Mouse (Mus musculus) ES-E14 (cell line): ENCODE measurements at regions not wholly inside any gene's neighbourhood (a gene's known extent, or its start where the extent isn't known, plus 50 kb on each side); places are given as distances from the start of the nearest gene placed in this dataset.

ENCODE experiments used
- DNase-seq: peaks from one replicate; pipeline ENCODE4 v3.0.0-alpha.2; 2013; ENCODE audit warnings: low read depth, low spot score
- H3K27ac ChIP-seq: 2 replicates; pipeline ENCODE4 v1.5.1; 2012; ENCODE audit warnings: low read depth, mild to moderate bottlenecking, low read length, moderate library complexity, mixed read lengths; ENCODE audit not compliant: poor library complexity, insufficient read depth, severe bottlenecking
- H3K36me3 ChIP-seq: 2 replicates; pipeline ENCODE4 v1.6.1; 2012; ENCODE audit warnings: mild to moderate bottlenecking, low read length, moderate library complexity, mixed read lengths; ENCODE audit not compliant: control insufficient read depth, poor library complexity, insufficient read depth, severe bottlenecking
- H3K4me1 ChIP-seq, 2 experiments: fragments of 150-350 bp in 1 of 2; sonication (generic) in 1 of 2; 2 replicates each; pipeline ENCODE4 v1.6.1; 2012; ENCODE audit warnings: low read length in 2 of 2, mild to moderate bottlenecking in 1 of 2, mixed read lengths in 1 of 2; ENCODE audit not compliant: control insufficient read depth in 2 of 2, insufficient read depth in 2 of 2, poor library complexity in 1 of 2
- H3K4me3 ChIP-seq, 2 experiments: fragments of 150-350 bp in 1 of 2; sonication (generic) in 1 of 2; 2 replicates each; pipeline ENCODE4 v1.5.1; 2012; ENCODE audit warnings: low read length in 2 of 2, low read depth in 1 of 2, mild to moderate bottlenecking in 1 of 2, mixed read lengths in 1 of 2; ENCODE audit not compliant: insufficient read depth in 1 of 2, poor library complexity in 1 of 2, severe bottlenecking in 1 of 2
- H3K9ac ChIP-seq: 2 replicates; pipeline ENCODE4 v1.6.1; 2012; ENCODE audit warnings: low read depth, mild to moderate bottlenecking, low read length, mixed read lengths; ENCODE audit not compliant: poor library complexity, insufficient read depth, severe bottlenecking
- H3K9me3 ChIP-seq: fragments of 150-350 bp; sonication (generic); 2 replicates; pipeline ENCODE4 v1.6.1; 2012; ENCODE audit warnings: low read depth, mild to moderate bottlenecking, low read length; ENCODE audit not compliant: control insufficient read depth, insufficient read depth
- CHD2 ChIP-seq: IDR thresholded peaks from 2 replicates; pipeline ENCODE4 v1.6.1; 2014; ENCODE audit warnings: mild to moderate bottlenecking, low read depth, low read length, inconsistent platforms
- HCFC1 ChIP-seq: IDR thresholded peaks from 2 replicates; pipeline ENCODE4 v1.6.1; 2012; ENCODE audit warnings: low read length, inconsistent platforms, borderline replicate concordance; ENCODE audit not compliant: insufficient read depth
- MAFK ChIP-seq: IDR thresholded peaks from 2 replicates; pipeline ENCODE4 v1.6.1; 2014; ENCODE audit warnings: mild to moderate bottlenecking, low read depth, low read length, inconsistent platforms; ENCODE audit not compliant: insufficient read depth
- ZC3H11A ChIP-seq: IDR thresholded peaks from 2 replicates; pipeline ENCODE4 v1.6.1; 2012; ENCODE audit warnings: low read depth, mild to moderate bottlenecking, inconsistent platforms, low read length, borderline replicate concordance
- ZNF384 ChIP-seq: IDR thresholded peaks from 2 replicates; pipeline ENCODE4 v1.6.1; 2012; ENCODE audit warnings: low read depth, low read length, inconsistent platforms
- in situ Hi-C, 2 experiments: fragments of 600-800 bp; cut with MboI; formaldehyde crosslinking; loops; one replicate each; pipeline ENCODE4 v1.15.1; 2025; ENCODE audit warnings: low sequenced_read_pairs in 2 of 2, inconsistent platforms in 1 of 2; ENCODE audit not compliant: unreplicated experiment in 2 of 2

GRCm38 (mm10) chr17:10062546-10063100, 257.0 kb downstream of the Qk start:
- DNase-seq: no peak
- no peak overlapping the region for H3K27ac ChIP-seq
- TF ChIP-seq ZC3H11A (no peak), CHD2 (no peak), ZNF384 (no peak), MAFK (no peak), HCFC1 (no peak)
- in situ Hi-C loops: no loop called here
- H3K4me3 ChIP-seq: no peak overlapping the region
- H3K9me3 ChIP-seq: no peaks in the 10 kb centered on the region
- no peaks in the 10 kb centered on the region for H3K36me3 ChIP-seq
- H3K4me1 ChIP-seq: no peaks in the 10 kb centered on the region
- no peak overlapping the region for H3K9ac ChIP-seq

DNA sequence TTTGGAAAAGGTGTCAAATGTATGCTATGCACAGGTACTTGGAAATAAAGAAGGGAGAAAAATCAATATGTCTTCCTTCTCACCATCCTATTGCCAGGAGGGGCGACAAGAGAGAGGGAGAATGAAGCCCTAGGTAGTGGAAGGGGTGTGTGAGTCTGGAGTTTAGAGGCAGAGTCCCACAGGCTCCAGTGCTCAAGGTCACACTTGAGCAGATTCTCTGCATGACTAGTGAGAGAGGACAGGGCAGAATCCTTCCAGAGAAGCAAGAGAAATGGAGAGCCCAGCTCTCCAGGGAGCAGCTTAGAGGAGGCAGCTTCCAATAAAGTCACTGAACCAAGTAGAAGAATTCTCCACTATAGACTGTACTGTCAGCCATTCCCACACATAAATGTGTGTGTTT, 261.9 kb downstream of the Qk start:
- in situ Hi-C loops: no loop called here
- no peak for DNase-seq
- no peaks in the 10 kb centered on the region for H3K9me3 ChIP-seq
- TF ChIP-seq ZC3H11A (no peak), CHD2 (no peak), ZNF384 (no peak), MAFK (no peak), HCFC1 (no peak)
- no peaks in the 10 kb centered on the region for H3K36me3 ChIP-seq
- no peak overlapping the region for H3K27ac ChIP-seq
- no peak overlapping the region for H3K9ac ChIP-seq
- H3K4me3 ChIP-seq: no peak overlapping the region
- H3K4me1 ChIP-seq: no peaks in the 10 kb centered on the region

DNA sequence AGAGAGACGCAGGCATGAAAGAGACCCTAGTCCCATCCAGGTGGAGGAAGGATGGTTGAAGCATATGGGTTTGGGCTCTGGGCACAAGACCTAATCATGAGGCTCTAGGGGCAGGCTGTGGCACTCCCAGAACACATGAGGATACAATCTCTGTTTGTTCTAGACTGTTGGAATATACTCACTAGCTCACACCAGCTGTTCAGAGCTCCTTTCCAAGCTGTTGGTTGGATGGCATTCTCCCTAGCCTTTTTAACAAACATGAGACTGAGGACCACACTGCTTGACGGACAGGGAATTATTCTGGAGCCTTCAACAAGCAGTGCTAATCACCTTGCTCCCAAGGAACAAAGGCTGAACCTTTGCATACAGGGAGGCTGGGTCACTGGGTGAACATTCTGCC, 263.6 kb downstream of the Qk start:
- no peak for TF ChIP-seq MAFK
- no peak for TF ChIP-seq CHD2
- TF ChIP-seq HCFC1: no peak
- TF ChIP-seq ZC3H11A: no peak
- TF ChIP-seq ZNF384: no peak
- H3K4me3 ChIP-seq: no peak overlapping the region
- no peaks in the 10 kb centered on the region for H3K9me3 ChIP-seq
- H3K4me1 ChIP-seq: no peaks in the 10 kb centered on the region
- in situ Hi-C loops: no loop called here
- no peaks in the 10 kb centered on the region for H3K36me3 ChIP-seq
- H3K9ac ChIP-seq: no peak overlapping the region
- H3K27ac ChIP-seq: no peak overlapping the region
- DNase-seq: no peak

GRCm38 (mm10) chr17:10054375-10054774, 265.3 kb downstream of the Qk start:
- no peak for DNase-seq

DNA sequence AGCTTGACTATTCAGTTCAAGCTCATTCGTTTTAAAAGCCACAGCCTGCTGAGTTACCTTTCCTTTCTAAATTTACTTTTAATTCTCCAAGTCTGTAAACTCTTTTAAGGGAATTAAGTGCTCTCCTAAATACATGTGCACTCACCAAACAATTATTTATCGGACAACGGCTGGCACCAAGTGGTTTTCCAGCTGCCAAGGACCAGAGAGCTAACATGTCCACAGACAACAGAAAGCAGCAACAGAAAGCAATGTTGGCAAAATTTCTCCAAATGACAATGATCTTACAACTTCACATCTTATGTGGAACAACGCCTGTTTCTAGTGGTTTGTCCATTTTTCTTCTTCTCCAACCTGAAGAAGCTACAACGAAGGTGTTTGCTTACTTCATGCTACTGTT, 275.3 kb downstream of the Qk start:
- no peak overlapping the region for H3K9ac ChIP-seq
- no peak overlapping the region for H3K4me3 ChIP-seq
- H3K4me1 ChIP-seq: no peaks in the 10 kb centered on the region
- DNase-seq: no peak
- TF ChIP-seq ZC3H11A (no peak), CHD2 (no peak), MAFK (no peak), ZNF384 (no peak), HCFC1 (no peak)
- in situ Hi-C loops: no loop called here
- H3K9me3 ChIP-seq: no peaks in the 10 kb centered on the region
- no peak overlapping the region for H3K27ac ChIP-seq
- H3K36me3 ChIP-seq: no peaks in the 10 kb centered on the region

More at GRCm38 (mm10) chr17:10054375-10054774, 265.3 kb downstream of the Qk start:
- no peak overlapping the region for H3K4me3 ChIP-seq
- H3K4me1 ChIP-seq: no peaks in the 10 kb centered on the region
- in situ Hi-C loops: no loop called here
- H3K9ac ChIP-seq: no peak overlapping the region
- TF ChIP-seq ZNF384 (no peak), MAFK (no peak), CHD2 (no peak), HCFC1 (no peak), ZC3H11A (no peak)
- H3K27ac ChIP-seq: no peak overlapping the region
- no peaks in the 10 kb centered on the region for H3K9me3 ChIP-seq
- no peaks in the 10 kb centered on the region for H3K36me3 ChIP-seq
